Mouse (Mus musculus): ENCODE measurements around the gene Tmem132e. TPM values are rescaled to one million over a fixed set of nuclear protein-coding genes. Genes with fewer than 3 reads are reported as not detected.

Tmem132e gene
- polyA plus RNA-seq, 1 experiment, result 15.4 TPM

DNA sequence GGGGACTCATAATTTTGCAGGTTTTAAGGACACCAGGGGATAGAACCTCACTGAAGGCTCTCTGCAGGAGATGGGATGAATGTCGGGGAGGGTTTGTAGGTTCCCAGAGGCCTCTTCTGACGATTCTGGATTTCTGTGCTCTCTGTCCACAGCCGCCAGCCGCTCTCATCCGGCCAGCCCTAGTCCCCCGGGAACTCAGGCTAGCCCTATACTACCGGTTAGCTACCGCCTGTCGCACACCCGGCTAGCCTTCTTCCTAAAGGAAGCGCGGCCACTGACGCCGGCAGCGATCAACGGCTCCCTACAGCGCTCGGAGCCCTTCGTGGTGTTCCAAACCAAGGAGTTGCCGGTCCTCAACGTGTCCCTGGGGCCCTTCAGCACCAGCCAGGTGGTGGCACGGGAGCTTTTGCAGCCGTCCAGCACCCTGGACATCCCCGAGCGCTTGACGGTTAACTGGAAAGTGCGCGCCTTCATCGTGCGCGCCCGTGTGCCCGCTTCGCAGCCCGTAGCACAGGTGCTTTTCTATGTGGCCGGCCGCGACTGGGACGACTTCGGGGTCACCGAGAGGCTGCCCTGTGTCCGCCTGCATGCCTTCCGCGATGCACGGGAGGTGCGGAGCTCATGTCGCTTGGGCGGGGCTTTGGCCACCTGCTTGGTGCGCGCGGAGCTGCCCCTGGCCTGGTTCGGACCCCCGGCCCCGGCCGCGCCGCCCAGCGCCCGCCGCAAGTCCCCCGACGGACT, 45.6 kb downstream of the Tmem132e start:
- TF ChIP-seq CTCF (IDR thresholded peaks at IDR 0.05; ENCODE audit: borderline replicate concordance, extremely low read depth, insufficient read depth, insufficient read length) (no peak), POLR2A (IDR thresholded peaks at IDR 0.05; ENCODE audit: borderline replicate concordance, extremely low read depth, insufficient read depth, insufficient read length, poor library complexity, severe bottlenecking) (no peak)
- DNase-seq (ENCODE audit: low read depth), result no peak

DNA sequence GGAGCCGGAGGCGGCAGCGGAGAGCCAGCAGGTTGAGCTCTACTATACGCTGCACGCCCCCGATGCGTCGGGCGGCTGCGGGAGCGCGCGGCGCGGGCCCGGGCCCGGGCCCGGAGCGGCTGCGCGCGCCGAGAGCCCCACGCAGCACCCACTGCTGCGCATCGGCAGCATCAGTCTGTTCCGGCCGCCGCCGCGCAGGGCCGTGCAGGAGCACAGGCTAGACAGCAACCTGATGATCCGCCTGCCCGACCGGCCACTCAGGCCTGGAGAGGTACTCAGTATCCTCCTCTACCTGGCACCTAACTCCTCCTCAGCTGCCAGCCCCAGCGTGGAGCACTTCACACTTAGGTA, 46.1 kb downstream of the Tmem132e start:
- TF ChIP-seq CTCF (IDR thresholded peaks at IDR 0.05; ENCODE audit: borderline replicate concordance, extremely low read depth, insufficient read depth, insufficient read length), result no peak
- TF ChIP-seq POLR2A (IDR thresholded peaks at IDR 0.05; ENCODE audit: borderline replicate concordance, extremely low read depth, insufficient read depth, insufficient read length, poor library complexity, severe bottlenecking), result no peak
- peak; percentile 40 for DNase-seq (ENCODE audit: low read depth)

DNA sequence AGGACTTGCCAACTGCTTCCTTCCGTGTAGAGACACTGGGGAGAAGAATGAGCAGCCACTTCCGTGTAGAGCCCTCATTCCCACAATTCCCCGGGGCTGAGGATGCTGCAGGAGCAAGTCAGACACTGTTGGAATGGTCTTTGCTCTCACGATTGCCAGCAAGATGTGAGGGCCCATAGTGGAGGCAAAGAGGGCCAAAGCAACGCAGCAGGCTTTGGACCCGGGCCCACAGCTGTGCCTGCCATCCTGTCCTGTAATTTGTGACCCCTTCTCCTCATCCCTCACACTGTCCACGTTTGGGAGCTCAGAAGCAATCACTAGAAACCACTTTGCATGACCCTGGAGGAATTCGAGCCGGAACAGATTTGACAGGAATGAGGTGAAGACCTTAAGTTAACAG, 59.8 kb downstream of the Tmem132e start:
- DNase-seq (ENCODE audit: low read depth), result no peak
- no peak for TF ChIP-seq POLR2A (IDR thresholded peaks at IDR 0.05; ENCODE audit: borderline replicate concordance, extremely low read depth, insufficient read depth, insufficient read length, poor library complexity, severe bottlenecking)
- no peak for TF ChIP-seq CTCF (IDR thresholded peaks at IDR 0.05; ENCODE audit: borderline replicate concordance, extremely low read depth, insufficient read depth, insufficient read length)

DNA sequence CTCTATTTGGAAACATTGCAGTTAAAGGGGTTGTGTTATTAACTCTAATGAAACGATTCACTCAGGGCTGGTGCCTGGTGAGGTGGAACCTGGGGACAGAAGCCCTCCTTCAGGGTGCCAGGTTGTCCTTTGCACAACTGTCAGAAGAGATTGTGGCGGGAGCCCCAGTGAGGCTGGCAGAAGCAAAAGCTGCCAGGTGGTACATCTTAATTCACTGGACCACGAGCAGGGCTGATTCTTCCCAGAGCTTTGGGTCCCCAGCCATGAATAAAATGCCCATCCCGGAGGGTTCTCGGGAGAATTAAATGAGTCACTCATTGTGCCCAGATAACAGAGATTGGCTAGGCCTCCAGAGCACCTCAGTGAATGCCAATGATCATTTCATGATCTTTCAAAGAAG, 63.8 kb downstream of the Tmem132e start:
- no peak for TF ChIP-seq POLR2A (IDR thresholded peaks at IDR 0.05; ENCODE audit: borderline replicate concordance, extremely low read depth, insufficient read depth, insufficient read length, poor library complexity, severe bottlenecking)
- TF ChIP-seq CTCF (IDR thresholded peaks at IDR 0.05; ENCODE audit: borderline replicate concordance, extremely low read depth, insufficient read depth, insufficient read length), result no peak
- no peak for DNase-seq (ENCODE audit: low read depth)

DNA sequence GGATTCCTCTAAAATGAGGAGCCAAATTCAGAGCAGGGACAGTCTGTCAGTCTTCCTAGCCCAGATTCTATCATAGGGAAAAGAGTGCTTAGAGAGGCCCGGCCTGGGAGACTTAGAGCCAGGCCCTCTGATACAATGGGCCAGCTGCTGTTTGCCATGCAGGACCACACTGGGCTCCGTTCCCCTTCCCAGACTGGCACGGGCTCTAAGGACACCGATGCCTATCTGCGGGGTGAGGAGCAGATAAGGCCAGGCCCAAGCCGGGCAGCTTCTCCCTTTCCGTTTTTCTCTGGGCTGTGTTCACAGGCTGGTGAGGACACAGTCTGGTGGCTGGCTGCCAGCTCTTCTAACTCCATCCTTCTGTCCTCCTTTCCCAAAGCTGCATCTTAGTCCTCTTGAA, 64.5 kb downstream of the Tmem132e start:
- TF ChIP-seq POLR2A (IDR thresholded peaks at IDR 0.05; ENCODE audit: borderline replicate concordance, extremely low read depth, insufficient read depth, insufficient read length, poor library complexity, severe bottlenecking) (no peak), CTCF (IDR thresholded peaks at IDR 0.05; ENCODE audit: borderline replicate concordance, extremely low read depth, insufficient read depth, insufficient read length) (no peak)
- DNase-seq (ENCODE audit: low read depth), result peak; percentile 73

DNA sequence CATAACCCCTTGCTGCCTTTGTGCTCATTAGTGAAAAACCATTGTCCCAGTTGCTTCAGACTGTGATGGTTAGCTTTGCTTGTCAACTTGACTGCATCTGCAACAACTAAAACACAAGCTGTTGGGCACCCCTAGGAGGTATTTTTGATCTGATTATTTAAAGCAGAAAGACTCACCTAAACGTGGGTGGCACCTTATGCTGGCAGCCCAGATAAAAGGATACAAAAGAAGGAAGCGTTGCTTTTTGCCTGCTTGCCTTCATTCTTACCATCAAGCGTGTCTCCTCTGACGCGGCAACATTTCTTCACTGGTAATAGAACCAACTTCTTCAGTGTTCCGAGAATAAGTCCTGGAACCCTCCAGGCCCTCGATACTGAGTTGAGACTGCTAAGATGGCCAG, 72.6 kb downstream of the Tmem132e start:
- TF ChIP-seq CTCF (IDR thresholded peaks at IDR 0.05; ENCODE audit: borderline replicate concordance, extremely low read depth, insufficient read depth, insufficient read length) (no peak), POLR2A (IDR thresholded peaks at IDR 0.05; ENCODE audit: borderline replicate concordance, extremely low read depth, insufficient read depth, insufficient read length, poor library complexity, severe bottlenecking) (no peak)
- no peak for DNase-seq (ENCODE audit: low read depth)

DNA sequence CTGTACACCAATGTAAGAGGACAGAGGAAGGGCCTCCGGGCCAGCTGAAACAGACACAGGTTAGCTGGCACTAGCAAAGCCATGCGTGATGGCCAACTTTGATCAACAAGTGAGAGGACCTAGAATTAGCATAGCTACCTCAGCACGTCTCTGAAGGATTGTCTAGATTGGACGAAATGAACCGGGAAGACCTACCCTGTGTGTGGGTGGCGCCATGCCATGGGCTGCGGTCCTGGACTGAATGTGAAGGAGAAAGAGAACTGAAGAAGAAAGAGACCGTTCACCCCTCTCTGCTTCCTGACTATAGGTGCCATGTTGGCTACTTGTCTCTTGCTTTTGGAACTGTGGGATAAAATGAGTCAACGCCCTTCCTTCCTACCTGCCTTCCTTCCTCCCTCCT, 76.8 kb downstream of the Tmem132e start:
- DNase-seq (ENCODE audit: low read depth), result no peak
- TF ChIP-seq CTCF (IDR thresholded peaks at IDR 0.05; ENCODE audit: borderline replicate concordance, extremely low read depth, insufficient read depth, insufficient read length) (no peak), POLR2A (IDR thresholded peaks at IDR 0.05; ENCODE audit: borderline replicate concordance, extremely low read depth, insufficient read depth, insufficient read length, poor library complexity, severe bottlenecking) (no peak)

DNA sequence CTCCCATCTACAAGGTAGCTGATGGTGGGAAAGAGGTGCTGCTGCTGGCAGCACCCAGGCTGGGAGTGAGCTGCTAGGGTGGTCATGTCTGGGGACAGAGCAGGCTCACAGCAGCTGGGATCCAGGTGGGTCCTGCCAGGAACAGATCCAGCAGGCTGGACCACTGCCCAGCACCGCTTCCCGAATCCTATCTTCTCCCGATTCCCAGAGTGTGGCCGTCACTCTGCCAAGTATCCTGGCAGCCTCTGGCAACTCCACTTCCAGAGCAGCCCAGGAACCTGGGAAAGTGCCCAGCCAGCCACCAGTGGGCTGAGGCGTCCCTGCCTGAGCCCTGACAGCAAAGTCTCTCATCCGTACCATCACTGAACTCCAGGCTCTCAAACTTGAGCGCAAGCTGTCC, 78.5 kb downstream of the Tmem132e start:
- no peak for TF ChIP-seq CTCF (IDR thresholded peaks at IDR 0.05; ENCODE audit: borderline replicate concordance, extremely low read depth, insufficient read depth, insufficient read length)
- no peak for TF ChIP-seq POLR2A (IDR thresholded peaks at IDR 0.05; ENCODE audit: borderline replicate concordance, extremely low read depth, insufficient read depth, insufficient read length, poor library complexity, severe bottlenecking)
- DNase-seq (ENCODE audit: low read depth), result peak; percentile 78

DNA sequence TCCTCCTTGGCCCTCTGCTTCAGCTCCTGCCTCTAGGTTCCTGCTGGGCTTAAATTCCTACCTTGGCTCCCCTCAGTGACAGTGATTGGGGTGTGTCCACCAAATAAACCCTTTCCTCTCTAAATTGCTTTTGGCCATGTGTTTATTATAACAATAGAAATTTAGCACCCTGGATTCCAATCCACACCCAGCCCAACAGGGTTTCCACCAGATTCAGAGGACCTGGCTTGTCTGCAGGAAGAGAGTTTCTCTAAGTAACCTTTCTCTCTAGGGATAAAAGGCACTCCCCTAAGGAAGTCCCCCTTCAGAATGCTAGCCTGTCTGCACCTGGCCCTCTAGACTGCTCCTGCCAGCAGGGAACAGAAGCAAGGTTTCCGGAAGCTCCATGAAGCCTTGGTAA, 82.4 kb downstream of the Tmem132e start:
- no peak for DNase-seq (ENCODE audit: low read depth)
- no peak for TF ChIP-seq POLR2A (IDR thresholded peaks at IDR 0.05; ENCODE audit: borderline replicate concordance, extremely low read depth, insufficient read depth, insufficient read length, poor library complexity, severe bottlenecking)
- no peak for TF ChIP-seq CTCF (IDR thresholded peaks at IDR 0.05; ENCODE audit: borderline replicate concordance, extremely low read depth, insufficient read depth, insufficient read length)

DNA sequence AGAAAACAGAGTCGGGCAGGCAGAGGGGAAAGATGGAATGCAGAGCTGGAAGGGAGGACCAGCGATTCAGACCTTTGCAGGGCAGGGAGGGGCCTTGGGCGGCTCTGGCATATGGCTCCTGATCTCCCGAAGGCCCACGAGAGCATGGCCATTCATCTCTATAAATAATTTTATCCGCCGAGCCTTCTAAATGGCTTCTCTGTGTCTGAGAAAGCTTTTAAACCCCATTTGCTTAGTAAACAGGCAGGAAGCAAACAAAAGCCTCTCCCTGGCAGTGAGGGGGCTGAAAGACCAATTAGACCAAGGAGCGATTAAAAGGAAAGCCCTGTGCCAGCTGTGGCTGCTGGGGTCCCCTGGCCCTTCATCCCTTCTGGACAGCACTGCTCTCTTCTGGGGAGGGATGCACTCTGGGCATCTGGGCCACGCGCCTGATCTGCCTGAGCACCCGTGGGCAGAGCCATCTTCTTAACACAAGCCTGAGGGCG, 84.5 kb downstream of the Tmem132e start:
- peak; percentile 91 for DNase-seq (ENCODE audit: low read depth)

DNA sequence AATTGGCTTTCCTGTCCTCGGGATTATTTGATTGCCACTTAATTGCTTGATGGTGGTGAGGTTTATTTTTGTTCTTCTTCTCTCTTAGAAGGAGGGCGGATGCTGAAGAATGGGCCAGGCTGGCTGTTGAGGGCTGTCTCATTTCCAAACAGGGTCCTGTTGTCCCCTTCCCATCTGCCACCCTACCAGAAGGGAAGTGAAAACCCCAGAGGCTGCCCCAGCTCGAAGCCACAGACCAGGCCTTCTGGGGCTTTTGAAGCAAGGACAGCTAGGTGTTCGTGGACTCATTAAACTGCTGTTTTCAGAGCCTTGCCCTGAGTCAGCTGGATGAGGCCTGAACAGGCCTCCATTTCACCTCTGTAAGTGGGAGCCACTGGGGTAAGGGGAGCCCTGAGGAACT, 87.4 kb downstream of the Tmem132e start:
- TF ChIP-seq POLR2A (IDR thresholded peaks at IDR 0.05; ENCODE audit: borderline replicate concordance, extremely low read depth, insufficient read depth, insufficient read length, poor library complexity, severe bottlenecking) (no peak), CTCF (IDR thresholded peaks at IDR 0.05; ENCODE audit: borderline replicate concordance, extremely low read depth, insufficient read depth, insufficient read length) (no peak)
- no peak for DNase-seq (ENCODE audit: low read depth)

More for the DNA sequence above, 84.5 kb downstream of the Tmem132e start:
- TF ChIP-seq POLR2A (IDR thresholded peaks at IDR 0.05; ENCODE audit: borderline replicate concordance, extremely low read depth, insufficient read depth, insufficient read length, poor library complexity, severe bottlenecking), result no peak
- TF ChIP-seq CTCF (IDR thresholded peaks at IDR 0.05; ENCODE audit: borderline replicate concordance, extremely low read depth, insufficient read depth, insufficient read length), result no peak

DNA sequence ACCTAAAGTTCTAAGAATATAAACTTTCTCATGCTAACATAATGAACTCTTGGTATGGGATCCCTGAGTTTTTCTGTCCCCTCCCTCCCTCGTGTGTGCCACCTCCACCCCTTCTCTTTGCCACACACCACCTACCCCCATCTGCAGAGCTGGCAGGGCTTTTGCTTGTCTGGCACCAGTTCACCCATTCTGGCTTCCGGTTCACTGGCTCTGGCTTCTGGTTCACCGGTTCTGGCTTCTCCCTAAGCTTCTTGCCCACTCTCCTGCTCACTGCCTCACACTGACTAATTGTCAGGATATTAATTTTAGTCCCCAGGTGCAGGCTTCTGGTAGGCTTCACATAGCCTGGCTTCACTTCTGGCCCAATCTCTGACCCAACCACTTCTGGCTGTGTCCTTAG, 88.7 kb downstream of the Tmem132e start:
- TF ChIP-seq POLR2A (IDR thresholded peaks at IDR 0.05; ENCODE audit: borderline replicate concordance, extremely low read depth, insufficient read depth, insufficient read length, poor library complexity, severe bottlenecking), result no peak
- no peak for TF ChIP-seq CTCF (IDR thresholded peaks at IDR 0.05; ENCODE audit: borderline replicate concordance, extremely low read depth, insufficient read depth, insufficient read length)
- peak; percentile 46 for DNase-seq (ENCODE audit: low read depth)

Measured in brain, embryonic 14.5 days (tissue).